Mouse (Mus musculus) hindbrain, embryonic 15.5 days (tissue): ENCODE results near the gene Lypd3. TPM values are rescaled to one million over a fixed set of nuclear protein-coding genes. Genes with fewer than 3 reads are reported as not detected.

Experiments
- ATAC-seq: fragments of 200-750 bp; cut with Nextera tagmentation; 2 replicates; pipeline ENCODE4 v1.8.0; 2017; ENCODE audit warnings: low read depth, moderate number of reproducible peaks, moderate TSS enrichment; ENCODE audit not compliant: low FRiP score
- H3K27ac ChIP-seq: fragments of 300-500 bp; sonication (generic); replicated peaks from 2 replicates; pipeline ENCODE4 v1.5.1; 2015; ENCODE audit warnings: mild to moderate bottlenecking, inconsistent platforms
- H3K27me3 ChIP-seq: fragments of 300-500 bp; sonication (generic); 2 replicates; pipeline ENCODE4 v1.6.1; 2015; ENCODE audit warnings: control low read depth, inconsistent platforms
- H3K36me3 ChIP-seq: fragments of 300-500 bp; sonication (generic); 2 replicates; pipeline ENCODE4 v1.6.1; 2015; ENCODE audit warnings: control low read depth, inconsistent platforms
- H3K4me1 ChIP-seq: fragments of 300-500 bp; sonication (generic); replicated peaks from 2 replicates; pipeline ENCODE4 v1.6.1; 2015; ENCODE audit warnings: control low read depth, inconsistent platforms
- H3K4me2 ChIP-seq: fragments of 300-500 bp; sonication (generic); 2 replicates; pipeline ENCODE4 v1.6.1; 2015; ENCODE audit warnings: moderate library complexity, mild to moderate bottlenecking, inconsistent platforms
- H3K4me3 ChIP-seq: fragments of 300-500 bp; sonication (generic); 2 replicates; pipeline ENCODE4 v1.5.1; 2015; ENCODE audit warnings: mild to moderate bottlenecking, inconsistent platforms
- H3K9ac ChIP-seq: fragments of 300-500 bp; sonication (generic); 2 replicates; pipeline ENCODE4 v1.6.1; 2015; ENCODE audit warnings: inconsistent platforms
- H3K9me3 ChIP-seq: fragments of 300-500 bp; sonication (generic); 2 replicates; pipeline ENCODE4 v1.6.1; 2016; ENCODE audit warnings: control low read depth, inconsistent platforms
- WGBS: fragments of 180-500 bp; shearing (Covaris S2); methylation state at CpG from one replicate; pipeline ENCODE4 v1.1.7; 2015; 5-methylcytosine and 5-hydroxymethylcytosine counted together
- polyA plus RNA-seq: library from polyadenylated mRNA; unstranded; fragments of >200 nt; fragmentation: Nextera tagmentation; extraction: Ambion mirVana; gene quantifications from 2 replicates; pipeline ENCODE4 v1.2.1, GENCODE M21; 2015

Lypd3 gene
- polyA plus RNA-seq, 1 experiment from 2014 or later = 0.73 TPM

- 8% methylated on average over 9 of the region's 9 CpGs for whole genome bisulfite sequencing
- no peak for ATAC-seq
- no peak overlapping the region for H3K27ac ChIP-seq
- H3K9me3 ChIP-seq = no peaks in the 10 kb centered on the region
- no peak overlapping the region for H3K9ac ChIP-seq
- no peak overlapping the region for H3K4me3 ChIP-seq
- H3K27me3 ChIP-seq = peaks cover 33% of the 10 kb centered on the region
- H3K36me3 ChIP-seq = no peaks in the 10 kb centered on the region
- peaks cover 11% of the 10 kb centered on the region for H3K4me1 ChIP-seq
- no peak overlapping the region for H3K4me2 ChIP-seq
Measured at GRCm38 (mm10) chr7:24642491-24642890, 6.1 kb downstream of the Lypd3 start.

DNA sequence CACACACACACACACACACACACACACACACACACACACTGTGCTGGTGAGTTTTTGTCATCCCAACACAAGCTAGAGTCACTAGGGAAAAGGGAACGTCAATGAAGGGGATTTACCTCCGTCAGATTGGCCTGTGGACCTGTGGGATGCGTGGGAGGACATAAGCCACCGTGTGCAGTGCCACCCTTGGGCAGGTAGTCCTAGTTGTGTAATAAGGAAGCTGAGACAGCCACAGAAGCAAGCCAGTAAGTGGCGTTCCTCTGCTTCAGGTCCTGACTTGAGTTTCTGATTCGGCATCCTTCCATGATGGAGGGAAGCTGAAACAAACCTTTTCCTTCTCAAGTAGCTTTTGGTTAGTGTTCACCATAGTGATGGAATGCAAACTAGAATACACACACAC lies 8.1 kb downstream of the Lypd3 start:
- no peaks in the 10 kb centered on the region for H3K36me3 ChIP-seq
- no peak for ATAC-seq
- peaks cover 13% of the 10 kb centered on the region for H3K27me3 ChIP-seq
- no peaks in the 10 kb centered on the region for H3K4me1 ChIP-seq
- H3K4me2 ChIP-seq = no peak overlapping the region
- H3K4me3 ChIP-seq = no peak overlapping the region
- 87% methylated on average over 6 of the region's 6 CpGs for WGBS
- no peak overlapping the region for H3K27ac ChIP-seq
- no peaks in the 10 kb centered on the region for H3K9me3 ChIP-seq
- H3K9ac ChIP-seq = no peak overlapping the region

DNA sequence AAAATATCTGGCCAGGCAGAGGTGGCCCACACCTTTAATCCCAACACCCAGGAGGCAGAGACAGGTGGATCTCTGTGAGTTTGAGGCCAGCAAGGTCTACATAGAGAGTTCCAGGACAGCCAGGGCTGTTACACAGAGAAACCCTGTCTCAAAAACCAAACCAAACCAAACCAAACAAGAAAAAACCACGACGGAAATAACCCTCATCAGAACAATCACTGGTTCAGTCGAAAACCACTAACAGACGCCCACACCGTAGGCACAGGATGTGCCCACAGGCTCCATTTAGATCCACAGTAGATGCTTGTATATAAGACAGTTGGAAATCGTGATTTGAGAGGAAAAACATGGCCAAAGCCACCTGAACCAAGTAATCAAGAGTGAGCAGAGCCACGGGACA lies 8.6 kb downstream of the Lypd3 start:
- Histone ChIP-seq H3K27ac (no peak overlapping the region), H3K9ac (no peak overlapping the region), H3K4me2 (no peak overlapping the region), H3K9me3 (no peaks in the 10 kb centered on the region), H3K4me1 (no peaks in the 10 kb centered on the region), H3K36me3 (no peaks in the 10 kb centered on the region), H3K4me3 (no peak overlapping the region), H3K27me3 (peaks cover 8% of the 10 kb centered on the region)
- no peak for ATAC-seq
- WGBS = 77% methylated on average over 7 of the region's 7 CpGs

DNA sequence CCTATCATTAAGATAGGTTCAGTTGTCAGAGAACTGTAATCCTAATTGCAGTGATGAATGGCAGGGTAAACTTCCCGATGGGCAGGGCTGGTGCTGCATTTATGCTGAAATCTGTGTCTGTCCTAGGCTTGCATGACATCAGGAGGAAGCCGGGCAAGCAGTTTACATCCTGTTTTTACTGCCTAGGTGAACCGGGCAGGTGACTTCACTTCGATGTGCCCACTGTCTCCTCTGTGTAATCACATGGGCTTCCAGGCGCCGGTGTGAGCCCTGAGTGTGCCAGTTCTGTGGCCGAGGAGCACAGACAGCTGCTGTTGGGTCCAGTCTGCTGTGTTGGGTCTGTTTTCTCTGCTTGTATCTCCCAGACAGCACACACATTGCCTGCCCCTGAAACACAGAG lies 10.1 kb downstream of the Lypd3 start:
- ATAC-seq = no peak
- WGBS = 83% methylated on average over 7 of the region's 7 CpGs
- H3K27ac ChIP-seq = no peak overlapping the region
- H3K9me3 ChIP-seq = no peaks in the 10 kb centered on the region
- H3K36me3 ChIP-seq = no peaks in the 10 kb centered on the region
- H3K9ac ChIP-seq = no peak overlapping the region
- no peak overlapping the region for H3K4me2 ChIP-seq
- H3K4me3 ChIP-seq = no peak overlapping the region
- no peaks in the 10 kb centered on the region for H3K4me1 ChIP-seq
- peaks cover 2% of the 10 kb centered on the region; the same call in 1 of the 2 replicates for H3K27me3 ChIP-seq

GRCm38 (mm10) chr7:24653681-24654080 lies 17.3 kb downstream of the Lypd3 start:
- H3K27me3 ChIP-seq = no peaks in the 10 kb centered on the region
- no peaks in the 10 kb centered on the region for H3K9me3 ChIP-seq
- 27% methylated on average over 7 of the region's 7 CpGs for WGBS
- H3K4me1 ChIP-seq = no peaks in the 10 kb centered on the region
- no peak overlapping the region for H3K9ac ChIP-seq
- no peak for ATAC-seq
- no peak overlapping the region for H3K4me2 ChIP-seq
- H3K27ac ChIP-seq = no peak overlapping the region
- no peaks in the 10 kb centered on the region for H3K36me3 ChIP-seq
- no peak overlapping the region for H3K4me3 ChIP-seq

DNA sequence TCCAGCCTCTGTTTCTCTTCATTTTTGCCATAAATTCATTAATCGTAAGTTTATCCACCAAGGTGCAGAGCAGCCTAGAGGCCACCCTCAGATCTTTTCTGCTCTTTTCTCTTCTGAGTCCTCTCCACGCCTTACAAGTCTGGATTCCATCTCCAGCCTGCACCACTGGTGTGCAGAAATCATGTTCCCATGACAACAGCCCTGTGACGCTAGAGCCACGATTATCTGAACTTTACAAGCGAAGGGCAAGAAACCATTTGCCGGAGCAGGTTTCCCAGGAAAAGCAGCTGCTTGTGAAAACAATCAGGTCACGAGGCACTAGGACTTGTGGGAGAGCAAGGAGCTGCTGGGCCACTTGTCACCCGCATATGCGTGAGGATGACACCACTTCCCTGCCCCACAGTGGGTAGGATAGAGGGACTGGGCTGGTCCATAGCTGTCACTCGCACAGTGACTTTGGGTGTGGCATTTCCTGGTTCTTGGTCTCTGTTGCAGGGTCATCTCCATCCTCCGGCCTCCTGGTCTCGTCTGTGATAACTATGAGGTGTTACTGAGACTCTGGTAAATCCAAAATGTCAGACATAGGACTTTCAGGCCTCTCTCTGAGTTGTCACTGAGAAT lies 23.5 kb downstream of the Lypd3 start:
- H3K27ac ChIP-seq = no peak overlapping the region

GRCm38 (mm10) chr7:24661118-24661904 lies 25.0 kb downstream of the Lypd3 start:
- Histone ChIP-seq H3K27ac (no peak overlapping the region), H3K9me3 (no peaks in the 10 kb centered on the region), H3K27me3 (no peaks in the 10 kb centered on the region), H3K4me1 (0 out of 2 replicates have a peak, but pooled peaks cover 3% of the 10 kb centered on the region), H3K9ac (no peak overlapping the region), H3K4me3 (no peak overlapping the region), H3K36me3 (no peaks in the 10 kb centered on the region), H3K4me2 (no peak overlapping the region)
- WGBS = 76% methylated on average over 17 of the region's 17 CpGs
- no peak for ATAC-seq

More for the DNA sequence above, 23.5 kb downstream of the Lypd3 start:
- Histone ChIP-seq H3K9ac (no peak overlapping the region), H3K4me1 (0 out of 2 replicates have a peak, but pooled peaks cover 3% of the 10 kb centered on the region), H3K36me3 (no peaks in the 10 kb centered on the region), H3K4me2 (no peak overlapping the region), H3K4me3 (no peak overlapping the region), H3K9me3 (no peaks in the 10 kb centered on the region), H3K27me3 (no peaks in the 10 kb centered on the region)
- WGBS = 58% methylated on average over 12 of the region's 12 CpGs
- ATAC-seq = peak; percentile 57; the same call in 1 of the 2 replicates

- Histone ChIP-seq H3K27me3 (no peaks in the 10 kb centered on the region), H3K36me3 (no peaks in the 10 kb centered on the region), H3K4me1 (0 out of 2 replicates have a peak, but pooled peaks cover 3% of the 10 kb centered on the region), H3K9me3 (no peaks in the 10 kb centered on the region), H3K27ac (no peak overlapping the region), H3K9ac (no peak overlapping the region), H3K4me3 (no peak overlapping the region), H3K4me2 (no peak overlapping the region)
- peak; percentile 63 for ATAC-seq
- WGBS = 15% methylated on average over 8 of the region's 8 CpGs
Measured at GRCm38 (mm10) chr7:24662575-24662974, 26.2 kb downstream of the Lypd3 start.

- Histone ChIP-seq H3K4me3 (no peak overlapping the region), H3K4me1 (0 out of 2 replicates have a peak, but pooled peaks cover 3% of the 10 kb centered on the region), H3K27ac (no peak overlapping the region), H3K27me3 (no peaks in the 10 kb centered on the region), H3K9me3 (no peaks in the 10 kb centered on the region), H3K4me2 (no peak overlapping the region), H3K36me3 (no peaks in the 10 kb centered on the region), H3K9ac (no peak overlapping the region)
- no peak for ATAC-seq
- 47% methylated on average over 8 of the region's 8 CpGs for WGBS
Measured at GRCm38 (mm10) chr7:24664301-24664700, 28.0 kb downstream of the Lypd3 start.

DNA sequence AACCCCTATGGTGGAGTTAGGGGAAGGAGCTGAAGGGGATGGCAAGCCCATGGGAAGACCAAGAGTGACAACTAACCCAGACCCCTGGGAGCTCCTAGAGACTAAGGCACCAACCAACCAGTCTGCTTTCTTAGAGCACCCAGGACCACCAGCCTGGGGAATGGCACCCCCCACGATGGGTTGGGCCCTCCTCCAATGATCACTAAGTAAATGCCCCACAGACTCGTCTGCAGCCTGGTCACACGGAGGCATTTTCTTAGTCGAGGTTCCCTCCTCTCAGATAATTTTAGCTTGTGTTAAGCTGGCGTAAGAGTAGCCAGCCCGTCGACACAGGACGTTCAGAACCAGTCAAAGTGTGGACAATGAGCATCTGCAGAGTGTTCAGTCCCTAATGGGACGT lies 28.6 kb downstream of the Lypd3 start:
- ATAC-seq = no peak
- Histone ChIP-seq H3K27me3 (no peaks in the 10 kb centered on the region), H3K27ac (no peak overlapping the region), H3K9ac (no peak overlapping the region), H3K4me3 (no peak overlapping the region), H3K4me1 (0 out of 2 replicates have a peak, but pooled peaks cover under 1% of the 10 kb centered on the region), H3K9me3 (no peaks in the 10 kb centered on the region), H3K36me3 (no peaks in the 10 kb centered on the region), H3K4me2 (no peak overlapping the region)
- WGBS = 71% methylated on average over 9 of the region's 9 CpGs

DNA sequence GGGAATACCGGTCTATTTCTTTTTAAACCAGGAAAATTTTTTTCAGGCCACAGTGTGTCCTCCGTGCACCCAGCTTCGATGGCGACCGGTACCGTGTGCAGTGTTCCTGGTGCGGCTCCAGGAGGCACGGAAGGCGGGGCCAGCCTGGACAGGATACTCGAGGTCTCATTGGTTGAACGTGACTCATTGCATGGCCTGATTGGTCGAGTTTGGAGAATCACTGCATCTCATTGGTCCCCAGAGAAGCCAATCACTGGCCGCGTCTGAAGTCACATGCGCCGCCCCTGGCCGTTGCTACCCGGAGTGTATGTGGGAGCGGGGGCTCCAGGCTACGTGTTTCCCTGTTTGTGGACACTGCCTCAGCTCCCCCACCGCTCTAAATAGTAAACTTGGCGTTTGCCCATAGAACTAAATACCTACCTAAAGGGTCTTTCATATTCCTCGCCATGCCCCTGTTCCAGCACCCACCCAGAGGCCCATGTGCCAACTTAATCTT lies 35.6 kb downstream of the Lypd3 start:
- no peak overlapping the region for H3K4me3 ChIP-seq
- H3K36me3 ChIP-seq = no peaks in the 10 kb centered on the region
- H3K27ac ChIP-seq = no peak overlapping the region
- no peaks in the 10 kb centered on the region for H3K4me1 ChIP-seq
- H3K4me2 ChIP-seq = no peak overlapping the region
- no peaks in the 10 kb centered on the region for H3K27me3 ChIP-seq
- H3K9me3 ChIP-seq = no peaks in the 10 kb centered on the region
- 93% methylated on average over 23 of the region's 23 CpGs for WGBS
- no peak overlapping the region for H3K9ac ChIP-seq
- ATAC-seq = no peak

DNA sequence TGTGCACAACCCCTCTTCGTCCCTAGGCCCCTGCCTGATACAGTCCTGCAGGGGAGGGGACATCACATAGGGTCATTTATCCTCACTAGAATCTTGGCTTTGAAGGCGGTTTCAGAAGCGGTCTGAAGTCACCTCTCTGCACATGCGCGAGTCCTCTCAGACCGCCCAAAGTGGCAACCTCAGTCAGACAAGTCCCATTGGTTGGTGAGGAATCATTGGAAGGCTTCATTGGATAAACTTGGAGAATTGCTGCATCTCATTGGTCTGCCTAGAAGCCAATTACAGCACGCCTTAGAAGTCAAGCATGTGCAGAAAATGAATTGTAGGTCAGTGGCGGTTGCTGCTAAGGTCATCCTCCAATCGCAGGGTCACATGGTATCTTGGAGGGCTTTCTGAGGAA lies 40.2 kb downstream of the Lypd3 start, which contains the start of gene Tex101:
Gene Tex101, minus strand, starts transcription at position 101 of the 400 bp plus-strand sequence.
- H3K9me3 ChIP-seq = no peaks in the 10 kb centered on the region
- 92% methylated on average over 9 of the region's 9 CpGs for WGBS
- no peaks in the 10 kb centered on the region for H3K27me3 ChIP-seq
- H3K9ac ChIP-seq = no peak within 1 kb of the TSS
- ATAC-seq = no peak
- no peak within 1 kb of the TSS for H3K27ac ChIP-seq
- H3K4me1 ChIP-seq = no peaks in the 10 kb centered on the region
- H3K36me3 ChIP-seq = no peaks in the 10 kb centered on the region
- H3K4me2 ChIP-seq = no peak within 1 kb of the TSS
- H3K4me3 ChIP-seq = no peak within 1 kb of the TSS
